Mouse (Mus musculus) myocyte (in vitro differentiated cells): ENCODE data around the gene Rpl27. TPM values are rescaled to one million over a fixed set of nuclear protein-coding genes. Genes with fewer than 3 reads are reported as not detected.

Experiments
- H3K27me3 ChIP-seq: one replicate; pipeline ENCODE4 v1.6.1; 2011; ENCODE audit not compliant: control insufficient read depth, insufficient read depth, insufficient read length
- H3K36me3 ChIP-seq: one replicate; pipeline ENCODE4 v1.6.1; 2011; ENCODE audit not compliant: control insufficient read depth, insufficient read depth
- H3K4me2 ChIP-seq: one replicate; pipeline ENCODE4 v1.6.1; 2011; ENCODE audit warnings: low read depth, control low read depth
- H3K4me3 ChIP-seq: one replicate; pipeline ENCODE4 v1.5.1; 2011; ENCODE audit warnings: mild to moderate bottlenecking, control low read depth, moderate library complexity
- H3K79me2 ChIP-seq: one replicate; pipeline ENCODE4 v1.6.1; 2011; ENCODE audit not compliant: control insufficient read depth, insufficient read depth
- H3ac ChIP-seq: one replicate; pipeline ENCODE4 v1.6.1; 2011; ENCODE audit not compliant: control insufficient read depth, insufficient read length
- CEBPB ChIP-seq: IDR thresholded peaks from 2 replicates; pipeline ENCODE4 v1.6.1; 2011; ENCODE audit warnings: mild to moderate bottlenecking, moderate library complexity; ENCODE audit not compliant: poor library complexity, insufficient read depth, severe bottlenecking
- E2F4 ChIP-seq: IDR thresholded peaks from one replicate; pipeline ENCODE4 v1.6.1; 2011; ENCODE audit warnings: mild to moderate bottlenecking, control low read depth, moderate library complexity; ENCODE audit not compliant: insufficient read depth
- MAX ChIP-seq: IDR thresholded peaks from one replicate; pipeline ENCODE4 v1.6.1; 2011; ENCODE audit warnings: low read depth, mild to moderate bottlenecking, control low read depth
- MYOD1 ChIP-seq, 3 experiments: IDR thresholded peaks; one replicate each; pipeline ENCODE4 v1.6.1; 2011; ENCODE audit warnings: control low read depth in 2 of 3, low read depth in 2 of 3, mild to moderate bottlenecking in 2 of 3, moderate library complexity in 1 of 3; ENCODE audit not compliant: insufficient read length in 2 of 3, control insufficient read depth in 1 of 3
- MYOG ChIP-seq, 3 experiments: IDR thresholded peaks; one replicate each; pipeline ENCODE4 v1.6.1; 2011; ENCODE audit warnings: control low read depth in 2 of 3, low read depth in 2 of 3, mild to moderate bottlenecking in 2 of 3; ENCODE audit not compliant: insufficient read length in 2 of 3, control insufficient read depth in 1 of 3, insufficient read depth in 1 of 3
- POLR2A ChIP-seq: IDR thresholded peaks from one replicate; pipeline ENCODE4 v1.6.1; 2011; ENCODE audit warnings: low read depth, mild to moderate bottlenecking, control low read depth, moderate library complexity; ENCODE audit not compliant: insufficient read length
- POLR2AphosphoS2 ChIP-seq: IDR thresholded peaks from one replicate; pipeline ENCODE4 v1.6.1; 2011; ENCODE audit warnings: low read depth, control low read depth; ENCODE audit not compliant: insufficient read length
- REST ChIP-seq: IDR thresholded peaks from one replicate; pipeline ENCODE4 v1.6.1; 2011; ENCODE audit warnings: mild to moderate bottlenecking, control low read depth, moderate library complexity; ENCODE audit not compliant: insufficient read depth, insufficient read length
- SRF ChIP-seq: IDR thresholded peaks from one replicate; pipeline ENCODE4 v1.6.1; 2011; ENCODE audit warnings: low read depth; ENCODE audit not compliant: control insufficient read depth, insufficient read length
- TCF12 ChIP-seq: IDR thresholded peaks from one replicate; pipeline ENCODE4 v1.6.1; 2011; ENCODE audit warnings: mild to moderate bottlenecking, control low read depth; ENCODE audit not compliant: poor library complexity, insufficient read depth, severe bottlenecking
- TCF3 ChIP-seq: IDR thresholded peaks from one replicate; pipeline ENCODE4 v1.6.1; 2011; ENCODE audit warnings: low read depth, control low read depth; ENCODE audit not compliant: insufficient read length
- USF1 ChIP-seq: IDR thresholded peaks from one replicate; pipeline ENCODE4 v1.6.1; 2011; ENCODE audit warnings: low read depth, mild to moderate bottlenecking, control low read depth, moderate library complexity
- polyA plus RNA-seq: library from polyadenylated mRNA; unstranded; fragments of >200 nt; fragmentation: generic; extraction: Trizol; gene quantifications from one replicate; pipeline ENCODE4 v1.2.1, GENCODE M21; 2012; ENCODE audit warnings: missing spikeins

The Rpl27 gene
- polyA plus RNA-seq, 1 experiment, result 2,022 TPM

GRCm38 (mm10) chr11:101485509-101486028 lies 43.5 kb downstream of the Rpl27 start:
- Histone ChIP-seq H3K27me3 (no peaks in the 10 kb centered on the region), H3K4me2 (no peak overlapping the region), H3K4me3 (no peak overlapping the region), H3K79me2 (no peaks in the 10 kb centered on the region), H3ac (no peak overlapping the region), H3K36me3 (peaks cover 3% of the 10 kb centered on the region)
- TF ChIP-seq MYOG (IDR thresholded peaks at IDR 0.05; ENCODE audit: control insufficient read depth in 1 of 3, insufficient read depth in 1 of 3, insufficient read length in 2 of 3, low read depth in 2 of 3) (peak in 2 of 3 experiments; percentile 69 to 79), POLR2AphosphoS2 (no peak), TCF3 (peak; percentile 64), POLR2A (no peak), SRF (no peak), TCF12 (no peak), MYOD1 (IDR thresholded peaks at IDR 0.05; ENCODE audit: control insufficient read depth in 1 of 3, insufficient read length in 2 of 3, low read depth in 2 of 3) (peak in 2 of 3 experiments; percentile 59 to 81)

- Histone ChIP-seq H3K4me3 (no peak overlapping the region), H3ac (no peak overlapping the region), H3K79me2 (no peaks in the 10 kb centered on the region), H3K27me3 (no peaks in the 10 kb centered on the region), H3K4me2 (no peak overlapping the region), H3K36me3 (peaks cover 3% of the 10 kb centered on the region)
- no peak for TF ChIP-seq MYOD1 (IDR thresholded peaks at IDR 0.05; ENCODE audit: control insufficient read depth in 1 of 3, insufficient read length in 2 of 3, low read depth in 2 of 3)
- no peak for TF ChIP-seq MAX
- no peak for TF ChIP-seq REST
- TF ChIP-seq CEBPB, result no peak
- TF ChIP-seq TCF12, result no peak
- no peak for TF ChIP-seq SRF
- no peak for TF ChIP-seq USF1
- TF ChIP-seq POLR2A, result no peak
- TF ChIP-seq MYOG (IDR thresholded peaks at IDR 0.05; ENCODE audit: control insufficient read depth in 1 of 3, insufficient read depth in 1 of 3, insufficient read length in 2 of 3, low read depth in 2 of 3), result no peak
- no peak for TF ChIP-seq POLR2AphosphoS2
- no peak for TF ChIP-seq E2F4
- no peak for TF ChIP-seq TCF3
These were observed 44.0 kb downstream of the Rpl27 start for GRCm38 (mm10) chr11:101486126-101486525.

Other genes with a start within 250 kb of the Rpl27 start
- gene Ezh1, start 215.8 kb upstream of the Rpl27 start, polyA plus RNA-seq, result 13.7 TPM
- 2.5 TPM for gene Ramp2, start 196.3 kb upstream of the Rpl27 start, polyA plus RNA-seq
- 141 TPM for gene Vps25, start 188.6 kb upstream of the Rpl27 start, polyA plus RNA-seq
- gene Wnk4, start 181.7 kb upstream of the Rpl27 start, polyA plus RNA-seq, result 0.19 TPM
- gene Cntd1, start 163.3 kb upstream of the Rpl27 start, polyA plus RNA-seq, result 0.07 TPM
- 155 TPM for gene Coa3, start 163.2 kb upstream of the Rpl27 start, polyA plus RNA-seq
- 134 TPM for gene Becn1, start 140.0 kb upstream of the Rpl27 start, polyA plus RNA-seq
- 89.0 TPM for gene Psme3, start 126.1 kb upstream of the Rpl27 start, polyA plus RNA-seq
- 1.2 TPM for gene Aoc2, start 117.2 kb upstream of the Rpl27 start, polyA plus RNA-seq
- gene Aoc3, start 111.7 kb upstream of the Rpl27 start, polyA plus RNA-seq, result 0.02 TPM
- gene G6pc, start 74.7 kb upstream of the Rpl27 start, polyA plus RNA-seq, result not detected
- 31.2 TPM for gene Aarsd1, start 24.7 kb upstream of the Rpl27 start, polyA plus RNA-seq
- gene Gm27029, start 17.5 kb upstream of the Rpl27 start, polyA plus RNA-seq, result 3.8 TPM
- 13.6 TPM for gene Rundc1, start 17.2 kb upstream of the Rpl27 start, polyA plus RNA-seq
- gene Ptges3l, start 17.0 kb upstream of the Rpl27 start, polyA plus RNA-seq, result 58.8 TPM
- gene Ifi35, start 6.1 kb downstream of the Rpl27 start, polyA plus RNA-seq, result 24.8 TPM
- 20.9 TPM for gene Rnd2, start 22.7 kb downstream of the Rpl27 start, polyA plus RNA-seq
- 283 TPM for gene Vat1, start 23.9 kb downstream of the Rpl27 start, polyA plus RNA-seq
- gene Brca1, start 109.7 kb downstream of the Rpl27 start, polyA plus RNA-seq, result 1.0 TPM
- gene Nbr1, start 109.9 kb downstream of the Rpl27 start, polyA plus RNA-seq, result 33.0 TPM
- gene Tmem106a, start 139.9 kb downstream of the Rpl27 start, polyA plus RNA-seq, result 1.8 TPM
- gene Gm11634, start 157.0 kb downstream of the Rpl27 start, polyA plus RNA-seq, result not detected
- gene Rdm1, start 184.9 kb downstream of the Rpl27 start, polyA plus RNA-seq, result 8.5 TPM
- gene Arl4d, start 223.2 kb downstream of the Rpl27 start, polyA plus RNA-seq, result 7.7 TPM